Mouse (Mus musculus) erythroid progenitor cell, adult 5-6 weeks (primary cell): ENCODE data around the gene Olfr643. TPM values are rescaled to one million over a fixed set of nuclear protein-coding genes. Genes with fewer than 3 reads are reported as not detected.
"Not testable (repeated sequence)": the region's sequence is repeated elsewhere in the genome, so short reads cannot be mapped to it uniquely, and the experiment has no call there.

Source experiments
- ATAC-seq: replicated peaks from 2 replicates; pipeline ENCODE4 v1.8.0; 2016; ENCODE audit warnings: moderate number of reproducible peaks, mild to moderate bottlenecking, moderate TSS enrichment, inconsistent platforms; ENCODE audit not compliant: poor library complexity, low FRiP score, severe bottlenecking
- total RNA-seq, 2 experiments: library from RNA; stranded (forward) in 1 of 2; stranded (reverse) in 1 of 2; fragments of 150-400 nt in 1 of 2; fragments of 186-747, 209-891 nt in 1 of 2; gene quantifications; 2 replicates each; pipeline versions ENCODE4 v1.2.3 to v1.2.4; 2015 to 2017; ENCODE audit warnings: low replicate concordance in 2 of 2

Olfr643 gene
- total RNA-seq, 2 experiments from 2014 or later = not detected

- no peak for ATAC-seq
Measured at GRCm38 (mm10) chr7:104025473-104025872, 111.7 kb downstream of the Olfr643 start, which contains the start of gene Olfr640. Gene Olfr640, minus strand, starts transcription at chr7:104025573.

GRCm38 (mm10) chr7:104021651-104022050, 115.6 kb downstream of the Olfr643 start:
- no peak for ATAC-seq

- ATAC-seq = no peak
Measured at GRCm38 (mm10) chr7:104018953-104019352, 118.3 kb downstream of the Olfr643 start.

- ATAC-seq = no peak
Measured at GRCm38 (mm10) chr7:104017203-104017602, 120.0 kb downstream of the Olfr643 start, which contains the start of gene Olfr639. Gene Olfr639, minus strand, starts transcription at chr7:104017303.

GRCm38 (mm10) chr7:103999124-103999523, 138.1 kb downstream of the Olfr643 start:
- no peak for ATAC-seq

GRCm38 (mm10) chr7:103998446-103998845, 138.8 kb downstream of the Olfr643 start, which contains the start of gene Olfr638:
Gene Olfr638, plus strand, starts transcription at chr7:103998746.
- ATAC-seq = no peak

GRCm38 (mm10) chr7:103971782-103972181, 165.4 kb downstream of the Olfr643 start:
- ATAC-seq = no peak

- no peak for ATAC-seq
Measured at GRCm38 (mm10) chr7:103970852-103971251, 166.4 kb downstream of the Olfr643 start, which contains the start of gene Olfr635. Gene Olfr635, plus strand, starts transcription at chr7:103971152.

- not testable (repeated sequence) for ATAC-seq
Measured at GRCm38 (mm10) chr7:103966873-103967272, 170.3 kb downstream of the Olfr643 start.

Other genes with a start within 250 kb of the Olfr643 start
- not detected in 2 replicates for gene Olfr64, start 242.9 kb downstream of the Olfr643 start, total RNA-seq (2015; ENCODE audit: low replicate concordance)
- gene Olfr64, start 242.9 kb downstream of the Olfr643 start, total RNA-seq (2017; ENCODE audit: low replicate concordance) = not detected in 2 replicates
- gene Olfr65, start 233.9 kb downstream of the Olfr643 start, total RNA-seq (2015; ENCODE audit: low replicate concordance) = not detected in 2 replicates
- not detected in 2 replicates for gene Olfr65, start 233.9 kb downstream of the Olfr643 start, total RNA-seq (2017; ENCODE audit: low replicate concordance)
- gene Olfr631, start 208.6 kb downstream of the Olfr643 start, total RNA-seq (2015; ENCODE audit: low replicate concordance) = not detected in 2 replicates
- not detected in 2 replicates for gene Olfr631, start 208.6 kb downstream of the Olfr643 start, total RNA-seq (2017; ENCODE audit: low replicate concordance)
- gene Olfr632, start 203.1 kb downstream of the Olfr643 start, total RNA-seq (2015; ENCODE audit: low replicate concordance) = not detected in 2 replicates
- gene Olfr632, start 203.1 kb downstream of the Olfr643 start, total RNA-seq (2017; ENCODE audit: low replicate concordance) = not detected in 2 replicates
- gene Olfr633, start 193.0 kb downstream of the Olfr643 start, total RNA-seq (2015; ENCODE audit: low replicate concordance) = not detected in 2 replicates
- gene Olfr633, start 193.0 kb downstream of the Olfr643 start, total RNA-seq (2017; ENCODE audit: low replicate concordance) = 0.15 TPM in 1 of 2 replicates, not detected in the other
- gene Olfr635, start 166.3 kb downstream of the Olfr643 start, total RNA-seq (2015; ENCODE audit: low replicate concordance) = not detected in 2 replicates
- not detected in 2 replicates for gene Olfr635, start 166.3 kb downstream of the Olfr643 start, total RNA-seq (2017; ENCODE audit: low replicate concordance)
- not detected in 2 replicates for gene Olfr638, start 138.7 kb downstream of the Olfr643 start, total RNA-seq (2015; ENCODE audit: low replicate concordance)
- not detected in 2 replicates for gene Olfr638, start 138.7 kb downstream of the Olfr643 start, total RNA-seq (2017; ENCODE audit: low replicate concordance)
- gene Olfr639, start 120.1 kb downstream of the Olfr643 start, total RNA-seq (2015; ENCODE audit: low replicate concordance) = not detected in 2 replicates
- gene Olfr639, start 120.1 kb downstream of the Olfr643 start, total RNA-seq (2017; ENCODE audit: low replicate concordance) = not detected in 2 replicates
- gene Olfr640, start 111.8 kb downstream of the Olfr643 start, total RNA-seq (2015; ENCODE audit: low replicate concordance) = not detected in 2 replicates
- not detected in 2 replicates for gene Olfr640, start 111.8 kb downstream of the Olfr643 start, total RNA-seq (2017; ENCODE audit: low replicate concordance)
- gene Olfr641, start 102.0 kb downstream of the Olfr643 start, total RNA-seq (2015; ENCODE audit: low replicate concordance) = not detected in 2 replicates
- not detected in 2 replicates for gene Olfr641, start 102.0 kb downstream of the Olfr643 start, total RNA-seq (2017; ENCODE audit: low replicate concordance)
- gene Olfr642, start 84.7 kb downstream of the Olfr643 start, total RNA-seq (2015; ENCODE audit: low replicate concordance) = not detected in 2 replicates
- not detected in 2 replicates for gene Olfr642, start 84.7 kb downstream of the Olfr643 start, total RNA-seq (2017; ENCODE audit: low replicate concordance)
- gene 4930516K23Rik, start 76.0 kb downstream of the Olfr643 start, total RNA-seq (2015; ENCODE audit: low replicate concordance) = not detected in 2 replicates
- gene 4930516K23Rik, start 76.0 kb downstream of the Olfr643 start, total RNA-seq (2017; ENCODE audit: low replicate concordance) = not detected in 2 replicates
- not detected in 2 replicates for gene Olfr644, start 65.5 kb downstream of the Olfr643 start, total RNA-seq (2015; ENCODE audit: low replicate concordance)
- not detected in 2 replicates for gene Olfr644, start 65.5 kb downstream of the Olfr643 start, total RNA-seq (2017; ENCODE audit: low replicate concordance)
- not detected in 2 replicates for gene Olfr645, start 51.9 kb downstream of the Olfr643 start, total RNA-seq (2015; ENCODE audit: low replicate concordance)
- not detected in 2 replicates for gene Olfr645, start 51.9 kb downstream of the Olfr643 start, total RNA-seq (2017; ENCODE audit: low replicate concordance)
- not detected in 2 replicates for gene Olfr646, start 32.5 kb downstream of the Olfr643 start, total RNA-seq (2015; ENCODE audit: low replicate concordance)
- gene Olfr646, start 32.5 kb downstream of the Olfr643 start, total RNA-seq (2017; ENCODE audit: low replicate concordance) = not detected in 2 replicates
- not detected in 2 replicates for gene Ubqln5, start 7.6 kb downstream of the Olfr643 start, total RNA-seq (2015; ENCODE audit: low replicate concordance)
- not detected in 2 replicates for gene Ubqln5, start 7.6 kb downstream of the Olfr643 start, total RNA-seq (2017; ENCODE audit: low replicate concordance)
- gene Ubqln3, start 5.9 kb upstream of the Olfr643 start, total RNA-seq (2015; ENCODE audit: low replicate concordance) = not detected in 2 replicates
- gene Ubqln3, start 5.9 kb upstream of the Olfr643 start, total RNA-seq (2017; ENCODE audit: low replicate concordance) = not detected in 2 replicates
- not detected in 2 replicates for gene Ubqlnl, start 13.2 kb upstream of the Olfr643 start, total RNA-seq (2015; ENCODE audit: low replicate concordance)
- gene Ubqlnl, start 13.2 kb upstream of the Olfr643 start, total RNA-seq (2017; ENCODE audit: low replicate concordance) = not detected in 2 replicates
- gene Olfm5, start 27.4 kb upstream of the Olfr643 start, total RNA-seq (2015; ENCODE audit: low replicate concordance) = not detected in 2 replicates
- gene Olfm5, start 27.4 kb upstream of the Olfr643 start, total RNA-seq (2017; ENCODE audit: low replicate concordance) = not detected in 2 replicates
- gene Olfr648, start 46.0 kb upstream of the Olfr643 start, total RNA-seq (2015; ENCODE audit: low replicate concordance) = 0.72 and 1.3 TPM in 2 replicates
- 0.68 TPM in 1 of 2 replicates, not detected in the other for gene Olfr648, start 46.0 kb upstream of the Olfr643 start, total RNA-seq (2017; ENCODE audit: low replicate concordance)
- gene Olfr649, start 58.6 kb upstream of the Olfr643 start, total RNA-seq (2015; ENCODE audit: low replicate concordance) = not detected in 2 replicates
- 0.83 TPM in 1 of 2 replicates, not detected in the other for gene Olfr649, start 58.6 kb upstream of the Olfr643 start, total RNA-seq (2017; ENCODE audit: low replicate concordance)
- 1.7 TPM in 1 of 2 replicates, not detected in the other for gene Trim6, start 81.4 kb upstream of the Olfr643 start, total RNA-seq (2015; ENCODE audit: low replicate concordance)
- gene Trim6, start 81.4 kb upstream of the Olfr643 start, total RNA-seq (2017; ENCODE audit: low replicate concordance) = not detected in 2 replicates
- 9.0 and 11.7 TPM in 2 replicates for gene Trim34a, start 107.1 kb upstream of the Olfr643 start, total RNA-seq (2015; ENCODE audit: low replicate concordance)
- gene Trim34a, start 107.1 kb upstream of the Olfr643 start, total RNA-seq (2017; ENCODE audit: low replicate concordance) = 7.6 and 13.5 TPM in 2 replicates
- 2.5 TPM in 1 of 2 replicates, not detected in the other for gene Trim5, start 150.7 kb upstream of the Olfr643 start, total RNA-seq (2015; ENCODE audit: low replicate concordance)
- 0.76 and 1.5 TPM in 2 replicates for gene Trim5, start 150.7 kb upstream of the Olfr643 start, total RNA-seq (2017; ENCODE audit: low replicate concordance)
- gene Trim12a, start 178.1 kb upstream of the Olfr643 start, total RNA-seq (2015; ENCODE audit: low replicate concordance) = 31.0 and 59.5 TPM in 2 replicates
- gene Trim12a, start 178.1 kb upstream of the Olfr643 start, total RNA-seq (2017; ENCODE audit: low replicate concordance) = 19.6 and 27.3 TPM in 2 replicates
- gene Trim34b, start 192.1 kb upstream of the Olfr643 start, total RNA-seq (2015; ENCODE audit: low replicate concordance) = not detected in 2 replicates
- gene Trim34b, start 192.1 kb upstream of the Olfr643 start, total RNA-seq (2017; ENCODE audit: low replicate concordance) = not detected in 2 replicates
- gene Trim12c, start 216.0 kb upstream of the Olfr643 start, total RNA-seq (2015; ENCODE audit: low replicate concordance) = 8.3 and 15.5 TPM in 2 replicates
- gene Trim12c, start 216.0 kb upstream of the Olfr643 start, total RNA-seq (2017; ENCODE audit: low replicate concordance) = 11.5 and 22.8 TPM in 2 replicates
- gene Trim30b, start 232.5 kb upstream of the Olfr643 start, total RNA-seq (2015; ENCODE audit: low replicate concordance) = 6.5 and 8.0 TPM in 2 replicates
- 1.3 and 2.7 TPM in 2 replicates for gene Trim30b, start 232.5 kb upstream of the Olfr643 start, total RNA-seq (2017; ENCODE audit: low replicate concordance)